Mouse (Mus musculus): Measurements from ENCODE around the gene Scarf2. TPM values are rescaled to one million over a fixed set of nuclear protein-coding genes. Genes with fewer than 3 reads are reported as not detected.
A peak's percentile ranks its signal among the peaks of the same experiment; 100 is the strongest.

Gene Scarf2
- polyA plus RNA-seq, 2 experiments, result 51.3 to 232 TPM

DNA sequence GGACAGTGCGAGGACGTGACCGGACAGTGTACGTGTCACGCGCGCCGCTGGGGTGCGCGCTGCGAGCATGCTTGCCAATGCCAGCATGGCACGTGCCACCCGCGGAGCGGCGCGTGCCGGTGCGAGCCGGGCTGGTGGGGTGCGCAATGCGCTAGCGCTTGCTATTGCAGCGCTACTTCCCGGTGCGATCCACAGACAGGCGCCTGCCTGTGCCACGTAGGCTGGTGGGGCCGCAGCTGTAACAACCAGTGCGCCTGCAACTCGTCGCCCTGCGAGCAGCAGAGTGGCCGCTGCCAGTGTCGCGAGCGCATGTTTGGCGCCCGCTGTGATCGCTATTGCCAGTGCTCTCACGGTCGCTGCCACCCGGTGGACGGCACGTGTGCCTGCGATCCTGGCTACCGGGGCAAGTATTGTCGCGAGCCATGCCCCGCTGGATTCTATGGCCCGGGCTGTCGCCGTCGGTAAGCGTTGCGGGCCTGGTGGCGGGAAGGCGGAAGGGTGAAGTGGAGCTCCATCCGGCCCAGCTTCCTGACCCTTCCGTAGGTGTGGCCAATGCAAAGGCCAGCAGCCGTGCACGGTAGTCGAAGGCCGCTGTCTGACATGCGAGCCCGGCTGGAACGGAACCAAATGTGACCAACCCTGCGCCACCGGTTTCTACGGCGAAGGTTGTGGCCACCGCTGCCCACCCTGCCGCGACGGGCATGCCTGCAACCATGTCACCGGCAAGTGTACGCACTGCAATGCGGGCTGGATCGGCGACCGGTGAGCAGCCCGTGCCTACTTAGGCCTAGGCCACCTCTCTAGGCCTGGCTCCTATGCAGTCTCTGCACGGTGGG lies 6.0 kb downstream of the Scarf2 start:
- H3K36me3 ChIP-seq (ENCODE audit: control insufficient read depth, insufficient read depth, low read length), result peaks cover 58% of the 10 kb centered on the region
- peak overlapping the region; percentile 34 for H3K9ac ChIP-seq (ENCODE audit: low read depth, low read length, severe bottlenecking)
- 10% methylated on average over 69 of the region's 83 CpGs for WGBS
- no peak for DNase-seq (ENCODE audit: low spot score)
- no peak for ATAC-seq (ENCODE audit: low FRiP score, low read depth)
- no peak for TF ChIP-seq POLR2A (IDR thresholded peaks at IDR 0.05; ENCODE audit: borderline replicate concordance, extremely low read depth, insufficient read depth, insufficient read length)
- H3K9me3 ChIP-seq (ENCODE audit: control insufficient read depth, low read length), result no peaks in the 10 kb centered on the region
- peaks cover 91% of the 10 kb centered on the region for H3K4me1 ChIP-seq (ENCODE audit: control insufficient read depth, insufficient read depth, low read length)
- peak overlapping the region; percentile 24 for H3K4me3 ChIP-seq (replicated peaks; ENCODE audit: low read length)
- no peak overlapping the region for H3K27ac ChIP-seq (replicated peaks; ENCODE audit: low read depth, low read length)
- peaks cover 12% of the 10 kb centered on the region; the same call in 1 of the 2 replicates for H3K27me3 ChIP-seq (ENCODE audit: control insufficient read depth, insufficient read depth, low read length)
- H3K4me2 ChIP-seq (replicated peaks; ENCODE audit: low read depth, low read length, severe bottlenecking), result peak overlapping the region; percentile 41

DNA sequence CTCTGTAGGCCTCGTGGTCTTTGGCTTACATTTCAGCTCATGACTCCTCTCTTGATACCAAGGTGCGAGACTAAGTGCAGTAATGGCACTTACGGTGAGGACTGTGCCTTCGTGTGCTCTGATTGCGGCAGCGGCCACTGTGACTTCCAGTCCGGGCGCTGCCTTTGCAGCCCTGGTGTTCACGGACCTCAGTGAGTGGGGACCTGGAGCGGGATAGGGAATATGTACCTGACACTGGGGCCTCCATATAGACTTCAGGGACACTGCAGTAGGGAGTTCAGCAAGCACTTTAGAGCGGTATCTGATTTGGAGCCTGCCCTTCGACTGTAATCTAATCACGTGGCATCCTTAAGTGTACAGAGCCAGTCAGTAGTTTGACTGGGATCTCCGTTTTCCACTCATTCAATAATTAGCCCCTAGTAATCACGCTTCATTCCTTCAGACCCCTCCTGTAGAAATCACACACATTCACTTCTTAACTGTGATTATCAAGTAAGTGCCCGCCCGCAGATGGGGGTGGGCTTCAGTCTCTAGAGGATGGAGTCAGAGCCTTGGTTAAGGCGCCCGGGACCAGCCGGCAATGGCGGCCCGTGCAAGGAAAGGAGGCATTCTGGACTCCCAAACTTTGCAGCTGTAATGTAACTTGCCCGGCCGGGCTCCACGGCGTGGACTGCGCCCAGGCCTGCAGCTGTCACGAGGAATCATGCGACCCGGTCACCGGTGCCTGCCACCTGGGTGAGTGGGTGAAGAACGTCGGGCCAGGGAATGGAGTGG lies 6.8 kb downstream of the Scarf2 start:
- ATAC-seq (ENCODE audit: low FRiP score, low read depth) (no peak), DNase-seq (ENCODE audit: low spot score) (no peak)
- peak overlapping the region; percentile 44 for H3K4me2 ChIP-seq (replicated peaks; ENCODE audit: low read depth, low read length, severe bottlenecking)
- H3K9ac ChIP-seq (ENCODE audit: low read depth, low read length, severe bottlenecking), result peak overlapping the region; percentile 36; the same call in 1 of the 2 replicates
- H3K4me1 ChIP-seq (ENCODE audit: control insufficient read depth, insufficient read depth, low read length), result peaks cover 96% of the 10 kb centered on the region
- peak overlapping the region; percentile 2; the same call in 1 of the 2 replicates for H3K27ac ChIP-seq (replicated peaks; ENCODE audit: low read depth, low read length)
- H3K4me3 ChIP-seq (replicated peaks; ENCODE audit: low read length), result peak overlapping the region; percentile 24
- H3K27me3 ChIP-seq (ENCODE audit: control insufficient read depth, insufficient read depth, low read length), result peaks cover 12% of the 10 kb centered on the region; the same call in 1 of the 2 replicates
- no peaks in the 10 kb centered on the region for H3K9me3 ChIP-seq (ENCODE audit: control insufficient read depth, low read length)
- H3K36me3 ChIP-seq (ENCODE audit: control insufficient read depth, insufficient read depth, low read length), result peaks cover 64% of the 10 kb centered on the region
- no peak for TF ChIP-seq POLR2A (IDR thresholded peaks at IDR 0.05; ENCODE audit: borderline replicate concordance, extremely low read depth, insufficient read depth, insufficient read length)
- WGBS, result 27% methylated on average over 31 of the region's 33 CpGs

DNA sequence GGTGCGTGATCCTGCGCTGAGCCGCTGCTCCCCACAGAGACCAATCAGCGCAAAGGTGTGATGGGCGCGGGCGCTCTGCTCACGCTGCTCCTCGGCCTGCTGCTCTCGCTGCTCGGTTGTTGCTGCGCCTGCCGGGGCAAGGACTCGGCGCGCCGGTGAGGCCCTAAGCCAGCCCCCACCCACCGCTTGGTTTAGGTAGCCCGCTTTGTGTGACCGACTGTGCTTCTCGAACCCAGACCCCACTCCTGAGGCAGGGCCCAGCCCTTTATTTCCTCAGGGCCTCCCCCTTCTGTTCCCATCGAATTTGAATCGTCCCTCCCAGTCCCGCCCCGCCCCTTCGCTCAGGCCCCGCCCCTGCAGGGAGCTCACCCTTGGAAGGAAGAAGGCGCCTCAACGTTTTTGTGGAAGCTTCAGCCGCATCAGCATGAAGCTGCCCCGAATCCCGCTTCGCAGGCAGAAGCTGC lies 7.4 kb downstream of the Scarf2 start:
- peaks cover 12% of the 10 kb centered on the region; the same call in 1 of the 2 replicates for H3K27me3 ChIP-seq (ENCODE audit: control insufficient read depth, insufficient read depth, low read length)

DNA sequence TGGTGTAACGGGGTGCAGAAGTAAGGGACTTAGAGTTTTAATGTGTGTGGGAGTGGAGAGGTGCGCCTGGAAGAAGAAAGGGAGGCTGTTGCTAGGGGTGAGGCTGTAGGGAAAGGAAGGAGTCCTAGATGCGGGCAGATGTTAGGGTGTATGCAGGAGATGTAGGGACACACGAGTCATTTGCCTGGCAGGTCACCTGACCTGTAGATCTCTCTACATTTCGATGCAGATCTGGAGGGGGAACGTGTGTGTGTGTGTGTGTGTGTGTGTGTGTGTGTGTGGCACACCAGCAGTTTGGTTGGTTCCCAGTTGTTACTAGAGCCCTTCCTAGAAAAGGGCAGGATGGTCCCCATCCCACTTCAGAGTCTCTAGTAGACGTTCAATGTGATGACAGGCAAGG lies 7.9 kb downstream of the Scarf2 start:
- Histone ChIP-seq H3K4me2 (replicated peaks; ENCODE audit: low read depth, low read length, severe bottlenecking) (peak overlapping the region; percentile 44), H3K36me3 (ENCODE audit: control insufficient read depth, insufficient read depth, low read length) (peaks cover 64% of the 10 kb centered on the region), H3K27ac (replicated peaks; ENCODE audit: low read depth, low read length) (no peak overlapping the region), H3K27me3 (ENCODE audit: control insufficient read depth, insufficient read depth, low read length) (peaks cover 12% of the 10 kb centered on the region; the same call in 1 of the 2 replicates), H3K9ac (ENCODE audit: low read depth, low read length, severe bottlenecking) (no peak overlapping the region), H3K9me3 (ENCODE audit: control insufficient read depth, low read length) (no peaks in the 10 kb centered on the region), H3K4me1 (ENCODE audit: control insufficient read depth, insufficient read depth, low read length) (peaks cover 95% of the 10 kb centered on the region), H3K4me3 (replicated peaks; ENCODE audit: low read length) (peak overlapping the region; percentile 19)
- WGBS, result 30% methylated on average over 7 of the region's 7 CpGs
- TF ChIP-seq POLR2A (IDR thresholded peaks at IDR 0.05; ENCODE audit: borderline replicate concordance, extremely low read depth, insufficient read depth, insufficient read length), result no peak
- DNase-seq (ENCODE audit: low spot score) (no peak), ATAC-seq (ENCODE audit: low FRiP score, low read depth) (no peak)

More for the DNA sequence above, 7.4 kb downstream of the Scarf2 start:
- ATAC-seq (ENCODE audit: low FRiP score, low read depth), result peak; percentile 41; the same call in 1 of the 2 replicates
- peak overlapping the region; percentile 2; the same call in 1 of the 2 replicates for H3K27ac ChIP-seq (replicated peaks; ENCODE audit: low read depth, low read length)
- H3K4me3 ChIP-seq (replicated peaks; ENCODE audit: low read length), result peak overlapping the region; percentile 19
- peak; percentile 58 for DNase-seq (ENCODE audit: low spot score)
- H3K4me1 ChIP-seq (ENCODE audit: control insufficient read depth, insufficient read depth, low read length), result peaks cover 96% of the 10 kb centered on the region
- H3K9me3 ChIP-seq (ENCODE audit: control insufficient read depth, low read length), result no peaks in the 10 kb centered on the region
- peaks cover 68% of the 10 kb centered on the region for H3K36me3 ChIP-seq (ENCODE audit: control insufficient read depth, insufficient read depth, low read length)
- H3K4me2 ChIP-seq (replicated peaks; ENCODE audit: low read depth, low read length, severe bottlenecking), result peak overlapping the region; percentile 44
- 5% methylated on average over 33 of the region's 33 CpGs for WGBS
- TF ChIP-seq POLR2A (IDR thresholded peaks at IDR 0.05; ENCODE audit: borderline replicate concordance, extremely low read depth, insufficient read depth, insufficient read length), result no peak
- peak overlapping the region; percentile 36; the same call in 1 of the 2 replicates for H3K9ac ChIP-seq (ENCODE audit: low read depth, low read length, severe bottlenecking)
